Mouse (Mus musculus) cerebellum, adult 2 months (tissue): ENCODE data around the gene Babam2. TPM values are rescaled to one million over a fixed set of nuclear protein-coding genes. Genes with fewer than 3 reads are reported as not detected.

ENCODE experiments used
- DNase-seq, 2 experiments: peaks; one replicate each; pipeline ENCODE4 v3.0.0; 2021
- H3K27ac ChIP-seq: fragments of 200-500 bp; 2 replicates; pipeline ENCODE4 v1.5.1; 2012; ENCODE audit warnings: low read length, control low read depth, inconsistent platforms; ENCODE audit not compliant: insufficient read depth
- H3K27me3 ChIP-seq: fragments of 200-500 bp; 2 replicates; pipeline ENCODE4 v1.6.1; 2012; ENCODE audit warnings: inconsistent platforms, mild to moderate bottlenecking, low read length, moderate library complexity; ENCODE audit not compliant: control insufficient read depth, insufficient read depth
- H3K4me1 ChIP-seq: fragments of 200-500 bp; 2 replicates; pipeline ENCODE4 v1.6.1; 2011; ENCODE audit warnings: low read length; ENCODE audit not compliant: control insufficient read depth, insufficient read depth
- H3K4me3 ChIP-seq: fragments of 200-500 bp; replicated peaks from 2 replicates; pipeline ENCODE3; 2011; ENCODE audit warnings: mild to moderate bottlenecking, low read depth, low read length, control low read depth; ENCODE audit not compliant: insufficient read depth
- CTCF ChIP-seq: fragments of 200-500 bp; IDR thresholded peaks from 2 replicates; pipeline ENCODE4 v1.5.1; 2011; ENCODE audit warnings: low read depth, mild to moderate bottlenecking, control low read depth, low read length, moderate library complexity, borderline replicate concordance; ENCODE audit not compliant: insufficient read depth
- POLR2A ChIP-seq: fragments of 200-500 bp; IDR thresholded peaks from 2 replicates; pipeline ENCODE4 v1.6.1; 2011; ENCODE audit warnings: low read length, control low read depth, borderline replicate concordance; ENCODE audit not compliant: insufficient read depth
- WGBS: fragments of 180-500 bp; shearing (Covaris S2); methylation state at CpG from one replicate; pipeline ENCODE4 v1.1.7; 2018; 5-methylcytosine and 5-hydroxymethylcytosine counted together
- polyA plus RNA-seq: library from polyadenylated mRNA; depleted of rRNA; stranded (reverse); fragments of >200 nt; gene quantifications from 2 replicates; pipeline ENCODE4 v1.2.3, GENCODE M21; 2012

The Babam2 gene
- polyA plus RNA-seq, 1 experiment: 42.8 TPM

GRCm38 (mm10) chr5:32112206-32112916 lies 414.9 kb downstream of the Babam2 start:
- Histone ChIP-seq H3K4me3 (no peak overlapping the region), H3K27ac (no peak overlapping the region), H3K27me3 (no peaks in the 10 kb centered on the region), H3K4me1 (no peaks in the 10 kb centered on the region)
- no peak for DNase-seq
- TF ChIP-seq POLR2A (no peak), CTCF (no peak)
- WGBS: 83% methylated on average over 7 of the region's 7 CpGs

- H3K27ac ChIP-seq: no peak overlapping the region
- no peaks in the 10 kb centered on the region; the same call in 1 of the 2 replicates for H3K27me3 ChIP-seq
- TF ChIP-seq POLR2A: no peak
- TF ChIP-seq CTCF: no peak
- DNase-seq: no peak
- WGBS: 68% methylated on average over 11 of the region's 11 CpGs
- H3K4me3 ChIP-seq: no peak overlapping the region
- no peaks in the 10 kb centered on the region; the same call in none of the 2 replicates for H3K4me1 ChIP-seq
Observed at GRCm38 (mm10) chr5:32120901-32121376, 423.5 kb downstream of the Babam2 start.

GRCm38 (mm10) chr5:32121936-32122335 lies 424.5 kb downstream of the Babam2 start:
- DNase-seq: no peak
- H3K27me3 ChIP-seq: no peaks in the 10 kb centered on the region; the same call in 1 of the 2 replicates
- WGBS: 94% methylated on average over 6 of the region's 6 CpGs
- no peak overlapping the region for H3K27ac ChIP-seq
- H3K4me1 ChIP-seq: no peaks in the 10 kb centered on the region; the same call in none of the 2 replicates
- H3K4me3 ChIP-seq: no peak overlapping the region
- no peak for TF ChIP-seq CTCF
- TF ChIP-seq POLR2A: no peak

GRCm38 (mm10) chr5:32122363-32122762 lies 424.9 kb downstream of the Babam2 start:
- H3K4me3 ChIP-seq: no peak overlapping the region
- H3K27ac ChIP-seq: no peak overlapping the region
- peaks cover 3% of the 10 kb centered on the region for H3K4me1 ChIP-seq
- no peak for DNase-seq
- H3K27me3 ChIP-seq: no peaks in the 10 kb centered on the region; the same call in 1 of the 2 replicates
- no peak for TF ChIP-seq CTCF
- WGBS: 46% methylated on average over 5 of the region's 5 CpGs

GRCm38 (mm10) chr5:32124957-32125356 lies 427.5 kb downstream of the Babam2 start:
- no peak overlapping the region for H3K27ac ChIP-seq
- 88% methylated on average over 6 of the region's 6 CpGs for WGBS
- no peak for TF ChIP-seq POLR2A
- no peak for TF ChIP-seq CTCF
- DNase-seq: no peak
- no peak overlapping the region for H3K4me3 ChIP-seq
- peaks cover 6% of the 10 kb centered on the region for H3K4me1 ChIP-seq
- H3K27me3 ChIP-seq: no peaks in the 10 kb centered on the region; the same call in 1 of the 2 replicates

- Histone ChIP-seq H3K4me3 (no peak overlapping the region), H3K27ac (no peak overlapping the region), H3K27me3 (no peaks in the 10 kb centered on the region), H3K4me1 (peaks cover 6% of the 10 kb centered on the region)
- WGBS: 73% methylated on average over 3 of the region's 3 CpGs
- TF ChIP-seq POLR2A (no peak), CTCF (no peak)
- no peak for DNase-seq
Observed at GRCm38 (mm10) chr5:32127226-32127625, 429.7 kb downstream of the Babam2 start.

- DNase-seq: peak in 1 of 2 experiments; percentile 65
- 14% methylated on average over 3 of the region's 3 CpGs for WGBS
- H3K4me1 ChIP-seq: peaks cover 6% of the 10 kb centered on the region; the same call in 1 of the 2 replicates
- TF ChIP-seq CTCF (no peak), POLR2A (no peak)
- no peak overlapping the region for H3K4me3 ChIP-seq
- no peaks in the 10 kb centered on the region for H3K27me3 ChIP-seq
- H3K27ac ChIP-seq: no peak overlapping the region
Observed at GRCm38 (mm10) chr5:32127927-32128326, 430.4 kb downstream of the Babam2 start.

- TF ChIP-seq POLR2A: no peak
- TF ChIP-seq CTCF: no peak
- WGBS: under 1% methylated on average over 48 of the region's 48 CpGs
- H3K4me3 ChIP-seq: peak overlapping the region; percentile 65
- DNase-seq: peak; percentile 75 to 79
- H3K4me1 ChIP-seq: peaks cover 3% of the 10 kb centered on the region; the same call in 1 of the 2 replicates
- H3K27me3 ChIP-seq: no peaks in the 10 kb centered on the region
- peak overlapping the region; percentile 16; the same call in 1 of the 2 replicates for H3K27ac ChIP-seq
Observed at GRCm38 (mm10) chr5:32132971-32133501, 435.6 kb downstream of the Babam2 start.
